Mouse (Mus musculus) heart, embryonic 11.5 days (tissue): ENCODE measurements around the gene Prr14. TPM values are rescaled to one million over a fixed set of nuclear protein-coding genes. Genes with fewer than 3 reads are reported as not detected.
"Not testable (repeated sequence)": the region's sequence is repeated elsewhere in the genome, so short reads cannot be mapped to it uniquely, and the experiment has no call there.

Experiments used
- ATAC-seq: fragments of 200-750 bp; cut with Nextera tagmentation; replicated peaks from 2 replicates; pipeline ENCODE4 v1.8.0; 2017; ENCODE audit warnings: moderate library complexity; ENCODE audit not compliant: insufficient number of reproducible peaks, low FRiP score, low TSS enrichment
- H3K27ac ChIP-seq: fragments of 300-500 bp; sonication (generic); 2 replicates; pipeline ENCODE4 v1.5.1; 2014; ENCODE audit warnings: mild to moderate bottlenecking, low read depth, low read length
- H3K27me3 ChIP-seq: fragments of 300-500 bp; sonication (generic); 2 replicates; pipeline ENCODE4 v1.6.1; 2014; ENCODE audit warnings: mild to moderate bottlenecking, low read length, mixed read lengths; ENCODE audit not compliant: control insufficient read depth, insufficient read depth
- H3K36me3 ChIP-seq: fragments of 300-500 bp; sonication (generic); 2 replicates; pipeline ENCODE4 v1.6.1; 2014; ENCODE audit warnings: mild to moderate bottlenecking, low read length, moderate library complexity, mixed read lengths; ENCODE audit not compliant: control insufficient read depth, insufficient read depth
- H3K4me1 ChIP-seq: fragments of 300-500 bp; sonication (generic); 2 replicates; pipeline ENCODE4 v1.6.1; 2014; ENCODE audit warnings: low read length; ENCODE audit not compliant: control insufficient read depth, insufficient read depth
- H3K4me2 ChIP-seq: fragments of 300-500 bp; sonication (generic); 2 replicates; pipeline ENCODE4 v1.6.1; 2014; ENCODE audit warnings: mild to moderate bottlenecking, moderate library complexity
- H3K4me3 ChIP-seq: fragments of 300-500 bp; sonication (generic); 2 replicates; pipeline ENCODE4 v1.5.1; 2014; ENCODE audit warnings: low read depth, low read length
- H3K9ac ChIP-seq: fragments of 300-500 bp; sonication (generic); 2 replicates; pipeline ENCODE4 v1.6.1; 2014; ENCODE audit warnings: mild to moderate bottlenecking, low read depth, low read length, moderate library complexity
- H3K9me3 ChIP-seq: fragments of 300-500 bp; sonication (generic); replicated peaks from 2 replicates; pipeline ENCODE4 v1.6.1; 2016; ENCODE audit warnings: low read length; ENCODE audit not compliant: control insufficient read depth
- WGBS: fragments of 180-500 bp; shearing (Covaris S2); extraction: QIAGEN DNeasy Blood & Tissue Kit; methylation state at CpG from one replicate; pipeline ENCODE4 v1.1.7; 2014; ENCODE audit not compliant: insufficient replicate concordance; 5-methylcytosine and 5-hydroxymethylcytosine counted together
- polyA plus RNA-seq: library from polyadenylated mRNA; unstranded; fragments of >200 nt; fragmentation: Nextera tagmentation; extraction: Ambion mirVana; gene quantifications from 2 replicates; pipeline ENCODE4 v1.2.1, GENCODE M21; 2014

Gene Prr14
- polyA plus RNA-seq, 1 experiment from 2014 or later: 39.7 TPM

DNA sequence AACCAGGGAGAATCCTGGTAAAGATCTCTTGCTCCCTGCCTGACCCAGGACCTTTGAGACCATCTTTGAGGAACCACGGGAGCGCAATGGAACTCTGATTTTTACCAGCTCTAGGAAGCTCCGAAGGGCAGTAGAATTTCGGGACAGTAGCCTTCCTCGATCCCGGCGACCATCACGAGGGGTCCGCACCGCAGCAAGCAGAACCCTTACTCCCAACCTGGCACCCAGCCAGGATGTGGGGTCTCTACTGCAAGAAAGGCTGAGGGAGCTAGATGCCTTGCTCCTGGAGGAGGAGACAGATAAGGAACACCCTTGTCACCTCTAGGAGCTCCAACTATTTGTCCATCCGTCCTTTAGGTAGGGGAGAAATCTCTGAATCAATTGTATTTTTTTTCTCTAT is 16.9 kb downstream of the Prr14 start:
- H3K9me3 ChIP-seq: no peaks in the 10 kb centered on the region
- H3K27me3 ChIP-seq: no peaks in the 10 kb centered on the region
- no peak overlapping the region for H3K4me3 ChIP-seq
- no peak overlapping the region for H3K9ac ChIP-seq
- H3K4me2 ChIP-seq: no peak overlapping the region
- ATAC-seq: no peak
- H3K36me3 ChIP-seq: peaks cover 34% of the 10 kb centered on the region
- H3K27ac ChIP-seq: no peak overlapping the region
- H3K4me1 ChIP-seq: peaks cover 22% of the 10 kb centered on the region
- 91% methylated on average over 11 of the region's 11 CpGs for WGBS

- 82% methylated on average over 4 of the region's 4 CpGs for WGBS
- H3K4me2 ChIP-seq: peak overlapping the region; percentile 92
- no peak for ATAC-seq
- H3K27ac ChIP-seq: peak overlapping the region; percentile 96
- H3K4me1 ChIP-seq: peaks cover 22% of the 10 kb centered on the region
- H3K4me3 ChIP-seq: peak overlapping the region; percentile 86
- no peaks in the 10 kb centered on the region for H3K27me3 ChIP-seq
- H3K9me3 ChIP-seq: no peaks in the 10 kb centered on the region
- H3K36me3 ChIP-seq: peaks cover 34% of the 10 kb centered on the region
- H3K9ac ChIP-seq: peak overlapping the region; percentile 89
These were observed 17.4 kb downstream of the Prr14 start for GRCm38 (mm10) chr7:127476855-127477254.

GRCm38 (mm10) chr7:127477687-127478634 is 18.6 kb downstream of the Prr14 start:
- under 1% methylated on average over 50 of the region's 50 CpGs for WGBS
- no peaks in the 10 kb centered on the region for H3K27me3 ChIP-seq
- peak; percentile 93 for ATAC-seq
- no peaks in the 10 kb centered on the region for H3K9me3 ChIP-seq
- H3K4me2 ChIP-seq: peak overlapping the region; percentile 92
- H3K4me1 ChIP-seq: peaks cover 17% of the 10 kb centered on the region
- peak overlapping the region; percentile 86 for H3K4me3 ChIP-seq
- H3K36me3 ChIP-seq: peaks cover 41% of the 10 kb centered on the region
- peak overlapping the region; percentile 89 for H3K9ac ChIP-seq
- H3K27ac ChIP-seq: peak overlapping the region; percentile 96

- Histone ChIP-seq H3K27ac (peak within 1 kb of the TSS; percentile 96), H3K9me3 (no peaks in the 10 kb centered on the region), H3K36me3 (peaks cover 40% of the 10 kb centered on the region), H3K4me2 (peak within 1 kb of the TSS; percentile 92), H3K4me3 (peak within 1 kb of the TSS; percentile 86), H3K4me1 (peaks cover 17% of the 10 kb centered on the region), H3K27me3 (no peaks in the 10 kb centered on the region), H3K9ac (peak within 1 kb of the TSS; percentile 89)
- peak; percentile 78 for ATAC-seq
- WGBS: under 1% methylated on average over 56 of the region's 62 CpGs
These were observed 19.4 kb downstream of the Prr14 start, which contains the start of gene Fbrs for GRCm38 (mm10) chr7:127478635-127479317. Gene Fbrs, plus strand, starts transcription at chr7:127479199.

DNA sequence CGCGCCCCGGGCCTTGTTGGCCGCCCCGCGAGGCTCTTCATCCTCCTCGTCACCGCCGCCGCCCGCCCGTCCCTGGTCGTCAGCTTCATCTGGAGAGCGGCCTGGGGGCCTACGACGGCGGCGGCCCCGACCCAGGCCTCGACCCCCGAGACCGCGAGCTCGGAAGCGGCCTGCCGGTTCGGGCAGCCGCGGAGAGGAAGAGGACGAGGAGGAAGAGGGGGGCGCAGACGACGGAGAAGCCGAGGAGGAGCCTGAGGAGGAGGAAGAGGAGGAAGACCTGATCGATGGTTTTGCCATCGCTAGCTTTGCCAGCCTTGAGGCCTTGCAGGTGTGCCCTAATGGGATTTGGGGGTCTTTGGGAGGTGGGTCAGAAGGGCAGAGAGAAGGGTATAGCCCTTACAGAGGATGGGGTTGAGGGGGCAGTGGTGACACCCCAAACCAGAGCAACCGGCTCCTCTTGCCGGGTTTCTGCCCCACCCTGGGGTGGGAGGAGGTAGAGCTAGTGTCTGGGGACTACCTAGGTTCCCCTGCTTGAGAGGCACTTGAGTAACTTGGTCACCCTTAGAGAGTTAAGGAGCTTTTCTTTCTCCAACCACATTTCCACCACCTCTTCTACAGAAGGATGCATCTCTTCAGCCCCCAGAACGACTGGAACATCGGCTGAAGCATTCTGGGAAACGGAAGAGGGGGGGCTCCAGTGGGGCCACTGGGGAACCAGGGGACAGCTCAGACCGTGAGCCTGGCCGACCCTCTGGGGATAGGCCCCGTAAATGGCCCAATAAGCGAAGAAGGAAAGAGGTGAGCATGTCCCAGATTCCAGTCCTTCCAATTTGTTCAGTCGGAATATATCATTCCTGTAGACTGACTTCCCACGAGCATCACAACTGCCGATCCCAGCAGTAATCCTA is 20.2 kb downstream of the Prr14 start:
- no peaks in the 10 kb centered on the region for H3K27me3 ChIP-seq
- H3K27ac ChIP-seq: peak overlapping the region; percentile 96
- H3K9ac ChIP-seq: peak overlapping the region; percentile 89
- peak overlapping the region; percentile 92 for H3K4me2 ChIP-seq
- ATAC-seq: no peak
- peaks cover 33% of the 10 kb centered on the region for H3K36me3 ChIP-seq
- peak overlapping the region; percentile 86 for H3K4me3 ChIP-seq
- no peaks in the 10 kb centered on the region for H3K9me3 ChIP-seq
- peaks cover 17% of the 10 kb centered on the region for H3K4me1 ChIP-seq
- 4% methylated on average over 48 of the region's 48 CpGs for WGBS

GRCm38 (mm10) chr7:127480321-127480720 is 20.9 kb downstream of the Prr14 start:
- H3K4me1 ChIP-seq: peaks cover 17% of the 10 kb centered on the region
- H3K9ac ChIP-seq: peak overlapping the region; percentile 89; the same call in 1 of the 2 replicates
- no peaks in the 10 kb centered on the region for H3K9me3 ChIP-seq
- no peaks in the 10 kb centered on the region for H3K27me3 ChIP-seq
- WGBS: 62% methylated on average over 2 of the region's 2 CpGs
- H3K36me3 ChIP-seq: peaks cover 31% of the 10 kb centered on the region
- no peak for ATAC-seq
- H3K27ac ChIP-seq: no peak overlapping the region
- H3K4me3 ChIP-seq: peak overlapping the region; percentile 86
- H3K4me2 ChIP-seq: peak overlapping the region; percentile 92

GRCm38 (mm10) chr7:127485416-127485815 is 26.0 kb downstream of the Prr14 start:
- 82% methylated on average over 5 of the region's 5 CpGs for WGBS
- H3K27me3 ChIP-seq: no peaks in the 10 kb centered on the region
- H3K9ac ChIP-seq: no peak overlapping the region
- ATAC-seq: no peak
- no peak overlapping the region for H3K4me2 ChIP-seq
- H3K4me3 ChIP-seq: no peak overlapping the region
- H3K36me3 ChIP-seq: peaks cover 51% of the 10 kb centered on the region
- no peaks in the 10 kb centered on the region for H3K9me3 ChIP-seq
- peaks cover 6% of the 10 kb centered on the region; the same call in 1 of the 2 replicates for H3K4me1 ChIP-seq
- H3K27ac ChIP-seq: no peak overlapping the region

DNA sequence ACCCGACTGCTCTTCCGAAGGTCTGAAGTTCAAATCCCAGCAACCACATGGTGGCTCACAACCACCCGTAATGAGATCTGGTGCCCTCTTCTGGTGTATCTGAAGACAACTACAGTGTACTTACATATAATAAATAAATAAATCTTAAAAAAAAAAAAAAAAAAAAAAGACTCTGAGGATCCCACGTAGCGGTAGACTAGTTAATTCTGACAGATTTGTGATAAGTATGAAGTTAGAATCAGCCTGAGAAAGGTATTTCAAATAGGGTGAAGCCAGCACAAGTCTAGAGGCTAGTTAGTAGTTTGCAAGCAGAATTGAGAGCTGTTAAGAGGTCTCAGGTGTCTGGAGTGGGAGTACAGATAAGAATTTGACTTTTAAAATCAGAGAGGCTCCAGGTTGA is 29.0 kb downstream of the Prr14 start:
- H3K4me1 ChIP-seq, H3K4me2 ChIP-seq, H3K9ac ChIP-seq, H3K27me3 ChIP-seq, H3K9me3 ChIP-seq, H3K4me3 ChIP-seq, H3K27ac ChIP-seq, ATAC-seq: not testable (repeated sequence)
- WGBS: 86% methylated on average over 4 of the region's 5 CpGs
- H3K36me3 ChIP-seq: peaks cover 44% of the 10 kb centered on the region
